Mouse (Mus musculus) spleen, adult 2 months (tissue): ENCODE results near the gene Fam184b. TPM values are rescaled to one million over a fixed set of nuclear protein-coding genes. Genes with fewer than 3 reads are reported as not detected.
A peak's percentile ranks its signal among the peaks of the same experiment; 100 is the strongest.

Experiments
- DNase-seq, 2 experiments: peaks; one replicate each; pipeline versions ENCODE4 v3.0.0 to v3.0.0-alpha.2; 2012 to 2021; ENCODE audit warnings: low spot score in 2 of 2, low read depth in 1 of 2
- H3K27ac ChIP-seq: fragments of 200-500 bp; 2 replicates; pipeline ENCODE4 v1.5.1; 2012; ENCODE audit warnings: low read length, inconsistent platforms; ENCODE audit not compliant: insufficient read depth
- H3K27me3 ChIP-seq: fragments of 200-500 bp; 2 replicates; pipeline ENCODE4 v1.6.1; 2012; ENCODE audit warnings: mild to moderate bottlenecking, moderate library complexity, low read length, inconsistent platforms; ENCODE audit not compliant: control insufficient read depth, insufficient read depth
- H3K36me3 ChIP-seq: fragments of 200-500 bp; 2 replicates; pipeline ENCODE4 v1.6.1; 2012; ENCODE audit warnings: mild to moderate bottlenecking, low read length, inconsistent platforms; ENCODE audit not compliant: control insufficient read depth, insufficient read depth
- H3K4me1 ChIP-seq: fragments of 200-500 bp; 2 replicates; pipeline ENCODE4 v1.6.1; 2011; ENCODE audit warnings: inconsistent platforms; ENCODE audit not compliant: control insufficient read depth, insufficient read depth, insufficient read length
- H3K4me3 ChIP-seq: fragments of 200-500 bp; 2 replicates; pipeline ENCODE4 v1.5.1; 2011; ENCODE audit warnings: mild to moderate bottlenecking, inconsistent platforms; ENCODE audit not compliant: insufficient read depth, insufficient read length; ENCODE audit errors: extremely low read depth
- CTCF ChIP-seq: fragments of 200-500 bp; IDR thresholded peaks from 2 replicates; pipeline ENCODE4 v1.5.1; 2011; ENCODE audit warnings: mild to moderate bottlenecking, inconsistent platforms; ENCODE audit not compliant: insufficient read depth, insufficient read length, insufficient replicate concordance; ENCODE audit errors: extremely low read depth
- POLR2A ChIP-seq: fragments of 200-500 bp; IDR thresholded peaks from 2 replicates; pipeline ENCODE4 v1.6.1; 2011; ENCODE audit warnings: low read depth, low read length, inconsistent platforms
- WGBS: fragments of 180-500 bp; shearing (Covaris S2); methylation state at CpG from one replicate; pipeline ENCODE4 v1.1.7; 2018; 5-methylcytosine and 5-hydroxymethylcytosine counted together
- polyA plus RNA-seq: library from polyadenylated mRNA; depleted of rRNA; stranded (reverse); fragments of >200 nt; gene quantifications from 2 replicates; pipeline ENCODE4 v1.2.3, GENCODE M21; 2012

Fam184b gene
- polyA plus RNA-seq, 1 experiment = 0.08 TPM

- WGBS = 2% methylated on average over 56 of the region's 56 CpGs
- TF ChIP-seq CTCF (no peak), POLR2A (peak; percentile 69)
- peak; percentile 70 to 94 for DNase-seq
- H3K4me1 ChIP-seq = no peaks in the 10 kb centered on the region; the same call in 1 of the 2 replicates
- H3K27ac ChIP-seq = peak within 1 kb of the TSS; percentile 56; the same call in 1 of the 2 replicates
- peaks cover 7% of the 10 kb centered on the region; the same call in 1 of the 2 replicates for H3K36me3 ChIP-seq
- H3K4me3 ChIP-seq = peak within 1 kb of the TSS; percentile 94
- H3K27me3 ChIP-seq = no peaks in the 10 kb centered on the region
These were observed 119.2 kb downstream of the Fam184b start, which contains the start of gene Med28 for GRCm38 (mm10) chr5:45519960-45520808. Med28 (plus strand) TSS chr5:45520229.

- TF ChIP-seq CTCF = no peak
- no peak for TF ChIP-seq POLR2A
- H3K36me3 ChIP-seq = peaks cover 7% of the 10 kb centered on the region
- H3K4me1 ChIP-seq = no peaks in the 10 kb centered on the region
- no peak overlapping the region for H3K27ac ChIP-seq
- 92% methylated on average over 10 of the region's 10 CpGs for WGBS
- H3K4me3 ChIP-seq = no peak overlapping the region
- no peaks in the 10 kb centered on the region for H3K27me3 ChIP-seq
- no peak for DNase-seq
These were observed 124.2 kb downstream of the Fam184b start for GRCm38 (mm10) chr5:45515151-45515743.

GRCm38 (mm10) chr5:45514599-45514998 is 124.8 kb downstream of the Fam184b start:
- H3K4me1 ChIP-seq = no peaks in the 10 kb centered on the region
- TF ChIP-seq CTCF (no peak), POLR2A (no peak)
- WGBS = 90% methylated on average over 1 of the region's 1 CpGs
- DNase-seq = no peak
- H3K27ac ChIP-seq = no peak overlapping the region
- no peaks in the 10 kb centered on the region for H3K27me3 ChIP-seq
- no peak overlapping the region for H3K4me3 ChIP-seq
- H3K36me3 ChIP-seq = peaks cover 7% of the 10 kb centered on the region

- no peak for DNase-seq
- no peak overlapping the region for H3K4me3 ChIP-seq
- peaks cover 7% of the 10 kb centered on the region for H3K36me3 ChIP-seq
- TF ChIP-seq CTCF = no peak
- TF ChIP-seq POLR2A = no peak
- 87% methylated on average over 2 of the region's 2 CpGs for WGBS
- no peaks in the 10 kb centered on the region for H3K4me1 ChIP-seq
- no peaks in the 10 kb centered on the region for H3K27me3 ChIP-seq
- no peak overlapping the region for H3K27ac ChIP-seq
These were observed 125.9 kb downstream of the Fam184b start for GRCm38 (mm10) chr5:45513511-45513910.

- 93% methylated on average over 6 of the region's 6 CpGs for WGBS
- no peak for TF ChIP-seq POLR2A
- TF ChIP-seq CTCF = no peak
- no peaks in the 10 kb centered on the region for H3K27me3 ChIP-seq
- no peaks in the 10 kb centered on the region for H3K4me1 ChIP-seq
- H3K36me3 ChIP-seq = peaks cover 7% of the 10 kb centered on the region
- no peak overlapping the region for H3K4me3 ChIP-seq
- no peak for DNase-seq
- no peak overlapping the region for H3K27ac ChIP-seq
These were observed 126.5 kb downstream of the Fam184b start for GRCm38 (mm10) chr5:45512908-45513307.

- no peaks in the 10 kb centered on the region for H3K27me3 ChIP-seq
These were observed 129.3 kb downstream of the Fam184b start for GRCm38 (mm10) chr5:45510071-45510470.

More at GRCm38 (mm10) chr5:45510071-45510470, 129.3 kb downstream of the Fam184b start:
- WGBS = 89% methylated on average over 7 of the region's 7 CpGs
- no peak overlapping the region for H3K27ac ChIP-seq
- H3K4me1 ChIP-seq = no peaks in the 10 kb centered on the region
- DNase-seq = no peak
- peaks cover 18% of the 10 kb centered on the region for H3K36me3 ChIP-seq
- no peak overlapping the region for H3K4me3 ChIP-seq
- TF ChIP-seq POLR2A = no peak
- TF ChIP-seq CTCF = no peak
